29 mouse cellular contexts compared by ENCODE assay signal in genomic region chr7:114634386-114634785, GRCm38 (mm10). TPM values are rescaled to one million over a fixed set of nuclear protein-coding genes. Genes with fewer than 3 reads are reported as not detected.
"Had no signal": no experiment of that assay in that cellular context is flagged by ENCODE, and none has a peak within 500 bp of the region (broad histone marks: within the 10 kb centered on the region; RNA-seq: fewer than 3 reads in every experiment).

No protein-coding gene starts in this region.

- H3K9ac ChIP-seq: heart, embryonic 12.5 days; hindbrain, embryonic 12.5 days; hindbrain, embryonic 14.5 days; intestine, embryonic 15.5 days; limb, embryonic 13.5 days; limb, embryonic 15.5 days; liver, embryonic 12.5 days; liver, embryonic 14.5 days had no signal

- H3K4me2 ChIP-seq: heart, embryonic 12.5 days; hindbrain, embryonic 14.5 days; limb, embryonic 13.5 days; limb, embryonic 15.5 days; liver, embryonic 12.5 days had no signal

- ATAC-seq: hindbrain, embryonic 16.5 days; inflammation-experienced regulatory T-cells, adult 6 months; intestine, embryonic 15.5 days; intestine, postnatal 0 days; liver, embryonic 12.5 days had no signal

- H3K4me1 ChIP-seq: liver, embryonic 12.5 days had no signal

- DNase-seq: gastrocnemius, adult 2 months; gastrocnemius, postnatal 10 days; gastrocnemius, postnatal 25 days; heart, adult 18-20 months; heart, postnatal 14 days; heart, postnatal 36 days; kidney, adult 18-20 months; kidney, adult 8-10 months; kidney, postnatal 10 days; layer of hippocampus, adult 9-11 months; layer of hippocampus, postnatal 36 days had no signal

- H3K36me3 ChIP-seq: heart, embryonic 10.5 days; heart, embryonic 12.5 days; hindbrain, embryonic 10.5 days; hindbrain, embryonic 12.5 days; intestine, embryonic 15.5 days; limb, embryonic 13.5 days; limb, embryonic 15.5 days; liver, embryonic 12.5 days had no signal

- H3K9me3 ChIP-seq: heart, embryonic 10.5 days; heart, embryonic 12.5 days; hindbrain, embryonic 10.5 days; hindbrain, embryonic 12.5 days; intestine, embryonic 15.5 days; limb, embryonic 13.5 days; limb, embryonic 15.5 days; liver, embryonic 12.5 days had no signal

- H3K27ac ChIP-seq: gastrocnemius, adult 2 months; heart, embryonic 10.5 days; hindbrain, embryonic 10.5 days; hindbrain, embryonic 12.5 days; hindbrain, embryonic 14.5 days; intestine, embryonic 15.5 days; limb, embryonic 13.5 days; limb, embryonic 15.5 days; liver, embryonic 12.5 days; liver, embryonic 14.5 days had no signal

- H3K4me3 ChIP-seq: gastrocnemius, adult 2 months; heart, embryonic 10.5 days; heart, embryonic 12.5 days; hindbrain, embryonic 10.5 days; hindbrain, embryonic 12.5 days; intestine, embryonic 15.5 days; limb, embryonic 13.5 days; limb, embryonic 15.5 days; liver, embryonic 12.5 days had no signal

RNA-seq across cellular contexts. Expression of gene Calca, which starts 1.8 kb away (rescaled TPM):
- total RNA-seq: gastrocnemius, adult 2 months; gastrocnemius, postnatal 10 days; gastrocnemius, postnatal 25 days; gastrocnemius, postnatal 4 days; granulocyte monocyte progenitor cell, adult 5-6 weeks; heart, adult 18-20 months; heart, adult 8-10 months; heart, postnatal 14 days; heart, postnatal 36 days; liver, adult 2 months had no signal
- polyA plus RNA-seq: large intestine, adult 2 months; liver, adult 2 months; liver, embryonic 12.5 days had no signal
